Mouse (Mus musculus): ENCODE measurements around the gene Rpp40. TPM values are rescaled to one million over a fixed set of nuclear protein-coding genes. Genes with fewer than 3 reads are reported as not detected.
A peak's percentile ranks its signal among the peaks of the same experiment; 100 is the strongest.

The Rpp40 gene
- total RNA-seq (2014; rRNA removed) (10.0 and 10.1 TPM in 2 replicates), polyA plus RNA-seq (2012; rRNA removed) (4.4 and 5.3 TPM in 2 replicates)

- H3K9ac ChIP-seq (ENCODE audit: low read depth, low read length), result peak within 1 kb of the TSS; percentile 67
- peak; percentile 93 for DNase-seq (ENCODE audit: extremely low read depth, low read depth, low spot score)
- H3K27me3 ChIP-seq (ENCODE audit: control insufficient read depth, insufficient read depth, low read length), result no peaks in the 10 kb centered on the region
- WGBS, result under 1% methylated on average over 35 of the region's 35 CpGs
- H3K27ac ChIP-seq (replicated peaks; ENCODE audit: insufficient read depth, low read depth, low read length), result peak within 1 kb of the TSS; percentile 57; the same call in 1 of the 2 replicates
- no peak for TF ChIP-seq CTCF (IDR thresholded peaks at IDR 0.05; ENCODE audit: low read depth, low read length)
- 0 out of 2 replicates have a peak, but pooled peaks have one; percentile 27 for TF ChIP-seq POLR2A (IDR thresholded peaks at IDR 0.05; ENCODE audit: extremely low read depth, insufficient read depth, low read length)
- H3K4me1 ChIP-seq (ENCODE audit: control insufficient read depth, insufficient read depth, low read length), result no peaks in the 10 kb centered on the region
- H3K36me3 ChIP-seq (ENCODE audit: control insufficient read depth, insufficient read depth, low read length), result no peaks in the 10 kb centered on the region
- H3K4me3 ChIP-seq (ENCODE audit: insufficient read depth, low read depth, low read length), result peak within 1 kb of the TSS; percentile 79
- no peaks in the 10 kb centered on the region for H3K79me2 ChIP-seq (ENCODE audit: control insufficient read depth, insufficient read depth, low read length)
These were observed at the start of gene Rpp40 for GRCm38 (mm10) chr13:35905879-35906481. Gene Rpp40, minus strand, starts transcription at chr13:35906359.

GRCm38 (mm10) chr13:35949814-35950455 is 43.8 kb upstream of the Rpp40 start:
- no peak overlapping the region for H3K4me3 ChIP-seq (ENCODE audit: insufficient read depth, low read depth, low read length)
- no peaks in the 10 kb centered on the region for H3K36me3 ChIP-seq (ENCODE audit: control insufficient read depth, insufficient read depth, low read length)
- no peaks in the 10 kb centered on the region for H3K27me3 ChIP-seq (ENCODE audit: control insufficient read depth, insufficient read depth, low read length)
- no peaks in the 10 kb centered on the region for H3K4me1 ChIP-seq (ENCODE audit: control insufficient read depth, insufficient read depth, low read length)
- H3K9ac ChIP-seq (ENCODE audit: low read depth, low read length), result no peak overlapping the region
- no peaks in the 10 kb centered on the region for H3K79me2 ChIP-seq (ENCODE audit: control insufficient read depth, insufficient read depth, low read length)
- WGBS, result 79% methylated on average over 17 of the region's 17 CpGs
- TF ChIP-seq POLR2A (IDR thresholded peaks at IDR 0.05; ENCODE audit: extremely low read depth, insufficient read depth, low read length), result no peak
- TF ChIP-seq CTCF (IDR thresholded peaks at IDR 0.05; ENCODE audit: low read depth, low read length), result no peak
- H3K27ac ChIP-seq (replicated peaks; ENCODE audit: insufficient read depth, low read depth, low read length), result no peak overlapping the region
- no peak for DNase-seq (ENCODE audit: extremely low read depth, low read depth, low spot score)

GRCm38 (mm10) chr13:35947354-35948000 is 41.3 kb upstream of the Rpp40 start:
- H3K27ac ChIP-seq (replicated peaks; ENCODE audit: insufficient read depth, low read depth, low read length), result no peak overlapping the region
- WGBS, result 18% methylated on average over 14 of the region's 14 CpGs
- H3K79me2 ChIP-seq (ENCODE audit: control insufficient read depth, insufficient read depth, low read length), result no peaks in the 10 kb centered on the region
- H3K9ac ChIP-seq (ENCODE audit: low read depth, low read length), result no peak overlapping the region; the same call in 1 of the 2 replicates
- no peaks in the 10 kb centered on the region for H3K27me3 ChIP-seq (ENCODE audit: control insufficient read depth, insufficient read depth, low read length)
- H3K4me1 ChIP-seq (ENCODE audit: control insufficient read depth, insufficient read depth, low read length), result no peaks in the 10 kb centered on the region
- no peaks in the 10 kb centered on the region for H3K36me3 ChIP-seq (ENCODE audit: control insufficient read depth, insufficient read depth, low read length)
- DNase-seq (ENCODE audit: extremely low read depth, low read depth, low spot score), result peak; percentile 56
- TF ChIP-seq CTCF (IDR thresholded peaks at IDR 0.05; ENCODE audit: low read depth, low read length) (peak; percentile 73; the same call in 1 of the 2 replicates), POLR2A (IDR thresholded peaks at IDR 0.05; ENCODE audit: extremely low read depth, insufficient read depth, low read length) (no peak)
- H3K4me3 ChIP-seq (ENCODE audit: insufficient read depth, low read depth, low read length), result no peak overlapping the region; the same call in 1 of the 2 replicates

GRCm38 (mm10) chr13:35946659-35947353 is 40.6 kb upstream of the Rpp40 start:
- TF ChIP-seq CTCF (IDR thresholded peaks at IDR 0.05; ENCODE audit: low read depth, low read length) (no peak), POLR2A (IDR thresholded peaks at IDR 0.05; ENCODE audit: extremely low read depth, insufficient read depth, low read length) (no peak)
- no peak for DNase-seq (ENCODE audit: extremely low read depth, low read depth, low spot score)
- no peak overlapping the region for H3K4me3 ChIP-seq (ENCODE audit: insufficient read depth, low read depth, low read length)
- no peaks in the 10 kb centered on the region for H3K79me2 ChIP-seq (ENCODE audit: control insufficient read depth, insufficient read depth, low read length)
- H3K27me3 ChIP-seq (ENCODE audit: control insufficient read depth, insufficient read depth, low read length), result no peaks in the 10 kb centered on the region
- 65% methylated on average over 20 of the region's 20 CpGs for WGBS
- H3K9ac ChIP-seq (ENCODE audit: low read depth, low read length), result no peak overlapping the region
- H3K27ac ChIP-seq (replicated peaks; ENCODE audit: insufficient read depth, low read depth, low read length), result no peak overlapping the region
- no peaks in the 10 kb centered on the region for H3K4me1 ChIP-seq (ENCODE audit: control insufficient read depth, insufficient read depth, low read length)
- H3K36me3 ChIP-seq (ENCODE audit: control insufficient read depth, insufficient read depth, low read length), result no peaks in the 10 kb centered on the region

- TF ChIP-seq CTCF (IDR thresholded peaks at IDR 0.05; ENCODE audit: low read depth, low read length), result no peak
- TF ChIP-seq POLR2A (IDR thresholded peaks at IDR 0.05; ENCODE audit: extremely low read depth, insufficient read depth, low read length), result no peak
- 75% methylated on average over 5 of the region's 5 CpGs for WGBS
- H3K9ac ChIP-seq (ENCODE audit: low read depth, low read length), result no peak overlapping the region
These were observed 34.8 kb upstream of the Rpp40 start for GRCm38 (mm10) chr13:35940934-35941333.

More at GRCm38 (mm10) chr13:35940934-35941333, 34.8 kb upstream of the Rpp40 start:
- H3K79me2 ChIP-seq (ENCODE audit: control insufficient read depth, insufficient read depth, low read length), result no peaks in the 10 kb centered on the region
- no peak for DNase-seq (ENCODE audit: extremely low read depth, low read depth, low spot score)
- no peaks in the 10 kb centered on the region for H3K4me1 ChIP-seq (ENCODE audit: control insufficient read depth, insufficient read depth, low read length)
- H3K27me3 ChIP-seq (ENCODE audit: control insufficient read depth, insufficient read depth, low read length), result no peaks in the 10 kb centered on the region
- no peaks in the 10 kb centered on the region for H3K36me3 ChIP-seq (ENCODE audit: control insufficient read depth, insufficient read depth, low read length)
- no peak overlapping the region for H3K27ac ChIP-seq (replicated peaks; ENCODE audit: insufficient read depth, low read depth, low read length)
- no peak overlapping the region for H3K4me3 ChIP-seq (ENCODE audit: insufficient read depth, low read depth, low read length)
